Mouse (Mus musculus) G1E (cell line): ENCODE measurements at regions not wholly inside any gene's neighbourhood (a gene's known extent, or its start where the extent isn't known, plus 50 kb on each side); places are given as distances from the start of the nearest gene placed in this dataset.

ENCODE experiments used
- ATAC-seq: 2 replicates; pipeline ENCODE4 v1.8.0; 2016; ENCODE audit warnings: mild to moderate bottlenecking; ENCODE audit not compliant: insufficient number of reproducible peaks, poor library complexity, low FRiP score, severe bottlenecking; ENCODE audit errors: extremely low read depth
- DNase-seq: peaks from one replicate; pipeline ENCODE4 v3.0.0; 2012; ENCODE audit warnings: low spot score
- H3K27me3 ChIP-seq: 2 replicates; pipeline ENCODE4 v1.6.1; 2012; ENCODE audit warnings: mild to moderate bottlenecking, low read length, inconsistent platforms; ENCODE audit not compliant: insufficient read depth
- H3K36me3 ChIP-seq: replicated peaks from 2 replicates; pipeline ENCODE3; 2012; ENCODE audit warnings: mild to moderate bottlenecking, inconsistent platforms
- H3K4me1 ChIP-seq: 2 replicates; pipeline ENCODE4 v1.6.1; 2012; ENCODE audit warnings: low read depth, low read length, inconsistent platforms, mixed read lengths; ENCODE audit not compliant: insufficient read depth
- H3K4me3 ChIP-seq: 2 replicates; pipeline ENCODE4 v1.5.1; 2012; ENCODE audit warnings: low read depth, mild to moderate bottlenecking, inconsistent platforms, low read length, moderate library complexity, mixed read lengths
- H3K9me3 ChIP-seq: replicated peaks from 2 replicates; pipeline ENCODE4 v1.6.1; 2012; ENCODE audit warnings: inconsistent platforms
- CTCF ChIP-seq: IDR thresholded peaks from 2 replicates; pipeline ENCODE4 v1.5.1; 2012; ENCODE audit warnings: low read depth, low read length, inconsistent platforms, mixed read lengths
- GATA1 ChIP-seq: IDR thresholded peaks from 2 replicates; pipeline ENCODE4 v1.6.1; 2012; ENCODE audit warnings: borderline replicate concordance, low read length, inconsistent platforms, mixed read lengths
- GATA2 ChIP-seq: IDR thresholded peaks from 2 replicates; pipeline ENCODE4 v1.6.1; 2012; ENCODE audit warnings: low read depth, low read length, inconsistent platforms, borderline replicate concordance
- POLR2AphosphoS5 ChIP-seq: IDR thresholded peaks from 2 replicates; pipeline ENCODE4 v1.6.1; 2012; ENCODE audit warnings: low read depth, low read length, inconsistent platforms; ENCODE audit not compliant: insufficient replicate concordance
- TAL1 ChIP-seq: conservative IDR thresholded peaks from 2 replicates; pipeline ENCODE4 v1.6.1; 2012; ENCODE audit warnings: low read depth, low read length, inconsistent platforms, mixed read lengths

GRCm38 (mm10) chr12:93281816-93282215 lies 1432.9 kb upstream of the Sel1l start:
- no peaks in the 10 kb centered on the region for H3K36me3 ChIP-seq
- DNase-seq: no peak
- H3K4me3 ChIP-seq: no peak overlapping the region
- TF ChIP-seq GATA2: no peak
- TF ChIP-seq CTCF: no peak
- TF ChIP-seq POLR2AphosphoS5: no peak
- no peak for TF ChIP-seq TAL1
- TF ChIP-seq GATA1: no peak
- no peak for ATAC-seq
- no peaks in the 10 kb centered on the region for H3K27me3 ChIP-seq
- no peaks in the 10 kb centered on the region for H3K4me1 ChIP-seq
- H3K9me3 ChIP-seq: no peaks in the 10 kb centered on the region

GRCm38 (mm10) chr12:93273652-93274051 lies 1424.7 kb upstream of the Sel1l start:
- no peak for ATAC-seq
- Histone ChIP-seq H3K36me3 (no peaks in the 10 kb centered on the region), H3K4me1 (no peaks in the 10 kb centered on the region), H3K9me3 (peaks cover 2% of the 10 kb centered on the region; the same call in 1 of the 2 replicates), H3K4me3 (no peak overlapping the region), H3K27me3 (no peaks in the 10 kb centered on the region)
- TF ChIP-seq GATA2 (no peak), POLR2AphosphoS5 (no peak), TAL1 (no peak), CTCF (no peak), GATA1 (no peak)
- DNase-seq: no peak

- ATAC-seq: no peak
- Histone ChIP-seq H3K27me3 (no peaks in the 10 kb centered on the region), H3K4me3 (no peak overlapping the region), H3K4me1 (no peaks in the 10 kb centered on the region), H3K9me3 (peaks cover 2% of the 10 kb centered on the region; the same call in 1 of the 2 replicates), H3K36me3 (no peaks in the 10 kb centered on the region)
- TF ChIP-seq POLR2AphosphoS5: no peak
- TF ChIP-seq GATA1: no peak
- no peak for TF ChIP-seq CTCF
- TF ChIP-seq GATA2: no peak
- no peak for TF ChIP-seq TAL1
- no peak for DNase-seq
Measured at GRCm38 (mm10) chr12:93230237-93230636, 1381.3 kb upstream of the Sel1l start.

GRCm38 (mm10) chr12:93226826-93227225 lies 1377.9 kb upstream of the Sel1l start:
- Histone ChIP-seq H3K27me3 (no peaks in the 10 kb centered on the region), H3K9me3 (no peaks in the 10 kb centered on the region), H3K36me3 (no peaks in the 10 kb centered on the region), H3K4me1 (no peaks in the 10 kb centered on the region), H3K4me3 (no peak overlapping the region)
- TF ChIP-seq GATA2 (no peak), TAL1 (no peak), CTCF (no peak), GATA1 (no peak), POLR2AphosphoS5 (no peak)
- DNase-seq (no peak), ATAC-seq (no peak)

GRCm38 (mm10) chr12:93221179-93221922 lies 1372.4 kb upstream of the Sel1l start:
- no peaks in the 10 kb centered on the region for H3K36me3 ChIP-seq
- no peaks in the 10 kb centered on the region for H3K27me3 ChIP-seq
- H3K4me3 ChIP-seq: no peak overlapping the region
- TF ChIP-seq GATA2 (no peak), GATA1 (no peak), POLR2AphosphoS5 (no peak), CTCF (no peak), TAL1 (no peak)
- DNase-seq: no peak
- no peaks in the 10 kb centered on the region for H3K4me1 ChIP-seq
- no peaks in the 10 kb centered on the region for H3K9me3 ChIP-seq
- no peak for ATAC-seq

- Histone ChIP-seq H3K9me3 (peaks cover 12% of the 10 kb centered on the region), H3K27me3 (no peaks in the 10 kb centered on the region), H3K4me3 (no peak overlapping the region), H3K4me1 (no peaks in the 10 kb centered on the region), H3K36me3 (no peaks in the 10 kb centered on the region)
- no peak for DNase-seq
- TF ChIP-seq POLR2AphosphoS5 (no peak), GATA1 (no peak), GATA2 (no peak), TAL1 (no peak), CTCF (no peak)
- ATAC-seq: no peak
Measured at GRCm38 (mm10) chr12:93207596-93207995, 1358.6 kb upstream of the Sel1l start.
